Mouse (Mus musculus) naive thymus-derived CD4-positive, alpha-beta T cell, adult 2 months (primary cell): Measurements from ENCODE around the gene Sav1.

Experiments
- DNase-seq: peaks from one replicate; pipeline ENCODE4 v3.0.0-alpha.2; 2011; ENCODE audit warnings: low read depth

The Sav1 gene

DNA sequence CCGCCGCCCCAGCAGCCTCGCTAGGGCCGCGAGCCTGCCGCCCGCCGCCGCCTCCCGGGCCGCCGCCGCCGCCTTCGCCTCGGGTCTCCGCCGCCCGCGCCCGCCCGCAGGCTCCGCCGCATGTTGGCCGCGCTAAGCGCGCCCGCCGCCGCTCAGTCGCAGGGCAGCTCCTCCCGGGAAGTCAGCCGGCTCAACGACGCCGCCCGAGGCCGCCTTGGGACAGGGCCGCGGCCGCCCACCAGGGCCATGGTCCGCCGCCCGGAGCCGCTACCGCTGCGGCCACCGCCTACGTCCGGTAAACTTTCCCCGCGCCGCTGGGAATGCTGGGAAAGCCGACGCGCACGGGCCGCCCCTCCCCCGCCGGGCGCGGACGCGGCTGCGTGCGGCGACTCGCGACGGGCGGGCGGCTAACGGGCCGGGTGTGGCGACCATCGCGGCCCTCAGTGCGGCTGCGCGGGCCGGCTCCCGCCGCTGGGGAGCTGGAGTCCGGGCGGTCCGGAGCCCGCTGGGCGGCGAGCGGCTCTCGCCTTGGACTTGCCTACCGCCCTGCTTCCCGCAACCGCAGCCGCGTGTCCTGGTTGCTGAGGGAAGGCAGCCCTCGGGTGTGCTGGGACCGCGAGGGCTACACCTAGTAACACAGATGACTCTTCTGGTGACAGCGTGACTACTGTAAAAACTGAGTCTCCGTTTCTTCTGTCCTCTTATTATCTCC, at the start of gene Sav1:
Gene Sav1, minus strand, starts transcription at position 217 of the 712 bp plus-strand sequence.
- peak; percentile 69 for DNase-seq

- DNase-seq: no peak
Measured at GRCm38 (mm10) chr12:70026233-70026632, 39.4 kb upstream of the Sav1 start.

DNA sequence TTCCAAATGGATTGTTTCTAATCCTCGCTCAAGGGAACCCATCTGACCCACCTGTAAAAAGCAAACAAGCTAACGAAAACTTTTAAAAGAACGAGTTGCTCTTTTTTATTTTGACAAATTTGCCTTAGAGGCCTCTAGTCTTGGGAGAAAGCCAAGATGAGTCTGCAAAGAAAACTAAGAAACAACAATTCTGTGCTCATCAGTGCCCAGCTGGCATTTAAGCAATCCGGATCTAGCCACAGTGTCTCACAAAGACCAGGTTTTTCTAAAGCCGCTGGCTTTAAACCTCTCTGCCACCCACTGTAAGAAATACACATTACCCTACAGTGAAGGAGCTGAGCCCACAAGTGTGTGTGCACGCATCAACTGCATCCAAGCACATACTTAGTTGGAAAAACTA, 38.6 kb upstream of the Sav1 start:
- DNase-seq: no peak

- no peak for DNase-seq
Measured at GRCm38 (mm10) chr12:70023580-70023979, 36.8 kb upstream of the Sav1 start.

DNA sequence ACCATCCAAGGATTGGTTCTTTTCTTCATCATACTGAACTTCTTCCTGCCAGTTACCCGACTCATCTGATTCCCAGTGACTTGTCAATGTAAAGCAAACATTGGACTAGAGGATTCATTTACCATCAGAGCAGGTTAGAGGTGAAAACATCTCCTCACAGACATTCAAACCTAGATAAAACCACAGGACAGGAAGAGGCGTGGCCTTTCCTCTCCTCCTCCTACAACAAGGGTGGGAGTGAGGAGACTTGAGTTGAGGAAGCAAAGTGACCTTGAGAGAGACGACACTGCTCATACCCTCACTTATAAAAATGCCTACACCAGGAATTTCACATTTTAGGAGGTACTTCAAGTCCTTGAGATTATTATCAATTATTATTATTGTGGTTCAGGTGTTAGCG, 31.4 kb upstream of the Sav1 start:
- DNase-seq: peak; percentile 62

DNA sequence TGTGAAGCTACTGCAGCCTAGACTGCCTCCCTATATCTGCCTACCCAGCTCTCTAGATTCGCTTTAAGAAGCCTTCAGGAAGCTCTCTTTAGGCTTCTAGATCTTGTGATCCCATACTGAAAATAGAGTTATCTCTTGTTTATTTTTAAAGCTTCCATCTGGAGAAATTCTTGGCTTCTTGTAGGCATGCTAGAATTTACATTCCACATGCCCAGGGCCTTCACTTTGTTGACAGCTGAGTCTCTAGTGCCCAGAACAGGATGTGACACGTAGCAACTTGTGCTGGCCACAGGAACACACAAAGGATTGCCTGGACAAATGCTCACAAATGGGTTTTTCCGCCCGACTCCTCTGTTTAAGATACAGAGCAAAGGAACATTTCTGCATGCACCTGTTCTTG, 29.1 kb upstream of the Sav1 start:
- no peak for DNase-seq

DNA sequence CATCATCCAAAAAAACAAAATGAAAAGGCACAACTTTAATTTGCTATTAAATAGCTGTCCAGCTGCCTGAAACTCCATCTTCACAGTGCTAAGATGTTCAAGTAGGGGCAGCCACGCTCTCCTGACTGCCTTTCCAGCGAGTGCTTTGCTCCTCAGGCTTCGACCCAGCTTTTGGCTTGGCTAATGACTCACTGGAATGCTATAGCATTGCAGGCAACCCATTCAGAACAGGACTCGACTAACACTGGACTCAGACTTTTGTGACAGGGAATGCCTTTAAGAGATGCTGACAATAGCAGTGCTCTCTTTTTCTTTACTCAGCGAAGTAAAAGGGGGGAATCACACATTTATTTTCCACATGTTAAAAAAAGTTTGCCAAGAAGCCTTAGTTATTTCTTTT, 24.9 kb upstream of the Sav1 start:
- no peak for DNase-seq

GRCm38 (mm10) chr12:70010356-70010755, 23.6 kb upstream of the Sav1 start:
- DNase-seq: no peak

- no peak for DNase-seq
Measured at GRCm38 (mm10) chr12:70005103-70005502, 18.3 kb upstream of the Sav1 start.

DNA sequence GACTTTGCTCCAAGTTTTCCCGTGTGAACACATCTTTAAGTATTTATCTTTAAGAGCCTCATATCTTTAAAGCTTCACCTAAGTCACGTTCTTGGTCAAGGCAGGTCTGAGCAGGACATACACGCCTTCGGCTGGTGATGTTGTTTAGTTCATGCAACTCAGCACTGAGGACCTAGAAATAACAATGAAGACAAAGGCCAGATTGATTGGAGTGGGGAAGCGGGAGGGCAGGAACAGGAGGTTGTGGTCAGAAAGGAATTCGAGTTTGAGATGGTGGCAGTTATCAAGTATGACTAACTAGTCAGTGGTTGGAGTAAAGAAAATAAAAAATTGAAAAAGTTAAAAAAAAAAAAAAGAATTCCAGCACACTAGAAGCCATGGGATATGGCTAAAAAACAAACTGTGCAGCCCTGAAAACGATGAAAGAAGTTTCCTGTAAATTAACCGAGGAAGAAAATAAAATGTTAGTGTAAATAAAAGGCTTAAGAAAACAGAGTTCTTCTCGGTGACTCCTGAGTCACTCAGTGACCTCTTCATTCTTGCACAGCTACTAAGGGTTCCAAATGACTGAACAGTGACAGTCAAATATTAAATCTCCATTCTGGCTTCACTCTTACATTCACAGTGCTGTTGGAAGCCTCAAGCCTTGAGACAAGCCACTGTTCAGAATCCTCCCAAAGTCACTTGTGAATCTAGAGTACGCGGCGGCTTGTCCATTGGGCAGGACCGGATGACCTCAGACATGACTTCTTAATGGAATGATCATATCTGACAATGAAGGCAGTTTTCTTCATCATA, 11.6 kb upstream of the Sav1 start:
- DNase-seq: no peak

DNA sequence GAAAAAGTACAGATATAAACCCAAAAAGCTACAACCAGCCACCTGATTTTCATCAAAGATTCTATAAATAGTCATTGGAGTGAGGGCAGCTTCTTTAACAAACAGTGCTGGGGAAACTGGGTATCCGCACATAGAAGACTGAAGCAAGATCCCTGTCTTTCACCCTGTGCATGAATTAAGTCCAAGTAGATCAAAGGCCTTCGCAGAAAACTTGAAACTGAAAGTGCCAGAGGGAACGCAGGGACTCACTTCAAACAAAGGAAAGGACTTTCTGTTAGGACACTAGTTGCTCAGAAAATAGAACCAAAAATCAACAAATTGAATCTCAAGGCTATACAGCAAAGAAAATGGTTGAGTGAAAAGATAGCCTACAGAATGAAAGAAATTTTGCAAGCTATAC, 8.6 kb upstream of the Sav1 start:
- no peak for DNase-seq

- DNase-seq: peak; percentile 61
Measured at GRCm38 (mm10) chr12:69986241-69986762, 500 bp downstream of the Sav1 start.

- peak; percentile 9 for DNase-seq
Measured at GRCm38 (mm10) chr12:69985546-69985945, 1.3 kb downstream of the Sav1 start.

GRCm38 (mm10) chr12:69982874-69983273, 3.9 kb downstream of the Sav1 start:
- DNase-seq: peak; percentile 50

GRCm38 (mm10) chr12:69977376-69977998, 9.3 kb downstream of the Sav1 start:
- DNase-seq: no peak

GRCm38 (mm10) chr12:69976688-69977087, 10.1 kb downstream of the Sav1 start:
- peak; percentile 41 for DNase-seq

GRCm38 (mm10) chr12:69973666-69974065, 13.1 kb downstream of the Sav1 start:
- DNase-seq: no peak

- no peak for DNase-seq
Measured at GRCm38 (mm10) chr12:69968154-69968553, 18.6 kb downstream of the Sav1 start.

GRCm38 (mm10) chr12:69967112-69967511, 19.7 kb downstream of the Sav1 start:
- DNase-seq: no peak

DNA sequence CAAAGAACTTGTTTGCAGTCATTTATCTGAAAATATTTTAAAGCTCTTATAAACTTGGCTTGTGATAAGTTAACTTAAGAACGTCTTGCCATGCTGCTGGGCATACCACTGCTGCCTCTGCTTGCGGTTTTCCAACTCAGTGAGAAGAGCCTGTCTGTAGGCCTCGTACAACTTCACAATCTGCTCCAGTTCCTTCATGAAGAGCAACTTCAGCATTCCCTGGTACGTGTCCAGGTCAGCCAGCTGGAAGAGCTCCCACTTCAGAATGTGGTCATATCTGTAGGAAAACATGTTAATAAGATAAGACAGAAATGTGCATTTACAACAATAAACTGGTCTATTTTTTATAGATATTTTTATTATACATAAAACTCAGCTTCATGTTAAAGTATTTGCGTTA, 20.7 kb downstream of the Sav1 start:
- no peak for DNase-seq

DNA sequence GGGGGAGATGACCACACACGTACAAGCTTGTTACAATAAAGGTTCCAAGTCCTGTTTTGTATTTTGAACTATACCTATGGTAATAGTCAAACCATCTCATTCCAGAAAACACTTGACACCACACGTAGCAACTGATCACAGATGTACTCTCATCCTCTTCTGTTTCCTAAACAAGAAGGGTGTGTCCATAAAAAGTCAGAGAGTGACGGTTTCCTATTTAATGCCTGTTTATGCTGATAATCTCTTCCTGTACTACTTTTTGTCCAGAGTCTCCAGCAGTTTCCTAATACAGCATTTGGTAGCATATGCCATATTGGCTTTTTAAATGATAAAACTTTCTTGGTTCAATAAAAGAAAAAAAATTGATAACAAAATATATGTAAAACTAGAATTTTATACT, 21.2 kb downstream of the Sav1 start:
- no peak for DNase-seq

- DNase-seq: no peak
Measured at GRCm38 (mm10) chr12:69963141-69963540, 23.7 kb downstream of the Sav1 start.

GRCm38 (mm10) chr12:69962468-69962867, 24.3 kb downstream of the Sav1 start:
- peak; percentile 66 for DNase-seq
